Mouse (Mus musculus) midbrain, embryonic 15.5 days (tissue): ENCODE results near the gene Tinagl1. TPM values are rescaled to one million over a fixed set of nuclear protein-coding genes. Genes with fewer than 3 reads are reported as not detected.
A peak's percentile ranks its signal among the peaks of the same experiment; 100 is the strongest.

Source experiments
- ATAC-seq: fragments of 200-750 bp; cut with Nextera tagmentation; replicated peaks from 2 replicates; pipeline ENCODE4 v1.8.0; 2017; ENCODE audit warnings: moderate TSS enrichment
- H3K27ac ChIP-seq: fragments of 300-500 bp; sonication (generic); 2 replicates; pipeline ENCODE4 v1.5.1; 2015; ENCODE audit warnings: mild to moderate bottlenecking, inconsistent platforms
- H3K27me3 ChIP-seq: fragments of 300-500 bp; sonication (generic); replicated peaks from 2 replicates; pipeline ENCODE4 v1.6.1; 2015; ENCODE audit warnings: inconsistent platforms
- H3K36me3 ChIP-seq: fragments of 300-500 bp; sonication (generic); replicated peaks from 2 replicates; pipeline ENCODE4 v1.6.1; 2015; ENCODE audit warnings: inconsistent platforms
- H3K4me1 ChIP-seq: fragments of 300-500 bp; sonication (generic); 2 replicates; pipeline ENCODE4 v1.6.1; 2015; ENCODE audit warnings: inconsistent platforms
- H3K4me2 ChIP-seq: fragments of 300-500 bp; sonication (generic); 2 replicates; pipeline ENCODE4 v1.6.1; 2015; ENCODE audit warnings: inconsistent platforms, mild to moderate bottlenecking, moderate library complexity
- H3K4me3 ChIP-seq: fragments of 300-500 bp; sonication (generic); 2 replicates; pipeline ENCODE4 v1.5.1; 2015; ENCODE audit warnings: mild to moderate bottlenecking, inconsistent platforms
- H3K9ac ChIP-seq: fragments of 300-500 bp; sonication (generic); 2 replicates; pipeline ENCODE4 v1.6.1; 2015; ENCODE audit warnings: mild to moderate bottlenecking, inconsistent platforms
- H3K9me3 ChIP-seq: fragments of 300-500 bp; sonication (generic); 2 replicates; pipeline ENCODE4 v1.6.1; 2016; ENCODE audit warnings: inconsistent platforms
- WGBS: fragments of 180-500 bp; shearing (Covaris S2); methylation state at CpG from one replicate; pipeline ENCODE4 v1.1.7; 2015; ENCODE audit warnings: mixed read lengths; 5-methylcytosine and 5-hydroxymethylcytosine counted together
- polyA plus RNA-seq: library from polyadenylated mRNA; unstranded; fragments of >200 nt; fragmentation: Nextera tagmentation; extraction: Ambion mirVana; gene quantifications from 2 replicates; pipeline ENCODE4 v1.2.1, GENCODE M21; 2015

Tinagl1 gene
- polyA plus RNA-seq, 1 experiment from 2014 or later = 5.1 TPM

DNA sequence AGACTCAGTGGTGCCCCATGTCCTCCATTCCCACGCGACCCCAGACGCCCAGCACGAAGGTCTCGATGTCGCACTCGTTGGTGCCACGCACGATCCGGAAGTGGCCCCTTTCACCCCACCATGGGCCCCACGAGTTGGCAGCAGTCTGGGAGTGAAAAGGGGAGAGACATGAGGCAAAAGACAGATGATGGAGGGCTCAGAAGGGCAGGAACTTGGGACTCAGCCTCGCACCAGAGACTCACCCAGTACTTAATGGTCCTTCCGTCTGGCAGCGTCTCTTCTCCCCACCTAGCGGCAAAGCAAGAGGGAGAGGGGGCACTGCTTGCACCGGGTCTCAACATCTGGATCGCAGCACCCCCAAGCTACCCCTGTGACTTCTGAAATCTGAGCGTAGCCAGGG, 8.9 kb downstream of the Tinagl1 start:
- H3K4me3 ChIP-seq = no peak overlapping the region
- H3K9me3 ChIP-seq = no peaks in the 10 kb centered on the region
- H3K9ac ChIP-seq = no peak overlapping the region
- no peaks in the 10 kb centered on the region for H3K36me3 ChIP-seq
- H3K4me1 ChIP-seq = peaks cover 20% of the 10 kb centered on the region
- H3K4me2 ChIP-seq = no peak overlapping the region
- 82% methylated on average over 18 of the region's 18 CpGs for WGBS
- peaks cover 20% of the 10 kb centered on the region for H3K27me3 ChIP-seq
- no peak for ATAC-seq
- H3K27ac ChIP-seq = no peak overlapping the region

DNA sequence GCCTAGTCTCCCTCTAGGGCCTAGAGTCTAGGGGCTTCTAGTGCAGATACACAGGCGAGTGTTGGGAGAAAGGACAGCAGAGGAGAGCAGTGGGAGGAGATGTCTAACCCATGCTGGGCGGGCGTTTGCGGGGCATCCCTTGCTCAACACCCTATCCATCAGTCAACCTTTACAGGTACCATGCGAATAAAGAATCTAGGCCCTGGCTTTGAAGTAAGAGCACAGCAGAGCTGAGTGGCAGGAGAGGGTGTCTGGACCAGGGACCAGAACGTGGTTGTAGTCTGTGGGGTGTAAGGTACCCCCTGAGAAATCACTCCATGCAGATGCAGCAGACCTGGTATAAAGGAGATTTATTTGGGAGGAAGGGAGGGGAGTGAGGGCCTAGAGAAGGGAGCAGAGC, 10.8 kb downstream of the Tinagl1 start:
- no peak overlapping the region for H3K27ac ChIP-seq
- H3K4me3 ChIP-seq = no peak overlapping the region
- peaks cover 20% of the 10 kb centered on the region for H3K27me3 ChIP-seq
- peaks cover 20% of the 10 kb centered on the region for H3K4me1 ChIP-seq
- ATAC-seq = no peak
- no peak overlapping the region for H3K4me2 ChIP-seq
- WGBS = 78% methylated on average over 6 of the region's 6 CpGs
- no peaks in the 10 kb centered on the region for H3K36me3 ChIP-seq
- H3K9ac ChIP-seq = no peak overlapping the region
- no peaks in the 10 kb centered on the region for H3K9me3 ChIP-seq

DNA sequence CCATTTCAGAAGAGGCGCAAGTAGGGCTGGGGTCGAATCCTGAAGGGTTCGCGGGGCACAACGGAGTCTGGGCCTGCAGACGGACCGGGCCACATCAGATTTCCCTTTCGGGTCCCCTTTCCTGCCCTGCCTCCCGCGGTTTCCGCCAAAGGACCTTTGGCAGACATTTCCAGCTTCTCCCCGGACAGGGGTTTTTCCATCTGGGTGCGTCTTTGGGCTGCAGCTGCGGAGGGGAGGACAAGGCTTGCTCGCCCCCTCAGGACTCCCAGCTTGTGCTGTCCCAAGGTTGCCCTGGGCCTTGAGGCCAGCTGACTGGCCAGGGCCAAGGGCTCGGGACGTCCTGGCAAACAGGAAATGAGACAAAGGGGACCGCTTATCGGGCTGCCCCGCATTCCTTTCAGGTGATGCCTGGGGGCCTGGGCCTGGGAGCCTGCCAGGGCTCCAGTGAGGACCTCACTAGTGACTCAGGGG, 11.5 kb downstream of the Tinagl1 start:
- H3K36me3 ChIP-seq = no peaks in the 10 kb centered on the region
- no peak overlapping the region for H3K4me3 ChIP-seq
- peak overlapping the region; percentile 34 for H3K4me2 ChIP-seq
- H3K4me1 ChIP-seq = peaks cover 20% of the 10 kb centered on the region
- no peak overlapping the region for H3K27ac ChIP-seq
- H3K27me3 ChIP-seq = peaks cover 20% of the 10 kb centered on the region
- no peaks in the 10 kb centered on the region for H3K9me3 ChIP-seq
- no peak for ATAC-seq
- H3K9ac ChIP-seq = no peak overlapping the region
- 10% methylated on average over 19 of the region's 20 CpGs for whole genome bisulfite sequencing

DNA sequence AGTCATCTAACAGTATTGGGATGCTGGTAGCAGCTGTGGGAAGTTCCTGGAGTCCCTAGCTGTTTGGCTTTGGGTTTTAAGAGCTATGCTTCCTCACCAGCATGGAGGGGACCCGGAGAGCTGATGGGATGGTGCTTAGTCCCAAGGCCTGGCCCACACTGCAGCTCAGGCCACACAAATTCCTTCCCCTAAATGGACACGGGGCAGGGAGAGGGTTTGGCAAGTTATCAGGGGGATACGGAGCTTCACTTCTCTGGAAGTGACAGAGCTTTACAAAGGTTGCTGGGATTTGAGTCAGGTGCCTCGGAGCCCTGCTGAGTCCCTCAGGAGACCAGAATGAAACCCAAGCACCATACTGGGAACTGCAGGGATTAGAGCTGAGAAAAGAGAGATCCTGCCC, 13.6 kb downstream of the Tinagl1 start:
- ATAC-seq = no peak
- Histone ChIP-seq H3K4me2 (no peak overlapping the region), H3K4me3 (no peak overlapping the region), H3K9ac (no peak overlapping the region), H3K9me3 (no peaks in the 10 kb centered on the region), H3K4me1 (peaks cover 10% of the 10 kb centered on the region), H3K27ac (no peak overlapping the region), H3K27me3 (peaks cover 16% of the 10 kb centered on the region), H3K36me3 (no peaks in the 10 kb centered on the region)
- 21% methylated on average over 4 of the region's 4 CpGs for WGBS

DNA sequence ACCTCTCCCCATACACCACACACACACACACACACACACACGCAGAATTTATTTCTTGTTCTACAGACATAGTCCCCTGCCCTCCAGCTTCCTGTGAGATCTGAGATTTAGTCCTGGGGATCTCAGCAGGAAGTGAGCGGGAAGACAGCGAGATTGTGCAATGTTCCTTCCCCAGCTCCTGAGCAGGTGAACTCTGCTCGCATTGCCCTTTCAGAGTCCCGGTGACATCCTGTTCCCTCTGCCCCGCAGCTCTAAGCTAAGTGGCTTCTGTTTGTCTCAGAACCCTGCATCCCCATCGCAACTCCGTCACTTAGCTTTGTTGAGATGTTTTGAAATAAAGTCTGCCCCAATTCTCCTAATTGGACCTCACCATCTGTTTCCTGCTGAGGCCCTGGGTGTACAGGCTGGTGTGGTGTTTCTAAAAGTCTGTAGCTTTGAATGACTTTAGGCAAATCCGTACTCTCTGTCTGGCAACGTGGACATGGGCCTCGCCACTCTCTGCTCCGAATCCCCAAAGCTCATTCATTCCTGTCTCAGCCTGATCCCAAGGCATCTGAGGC, 18.0 kb downstream of the Tinagl1 start:
- Histone ChIP-seq H3K4me1 (no peaks in the 10 kb centered on the region), H3K9ac (no peak overlapping the region), H3K4me3 (no peak overlapping the region), H3K4me2 (no peak overlapping the region), H3K27me3 (peaks cover 4% of the 10 kb centered on the region), H3K36me3 (no peaks in the 10 kb centered on the region), H3K27ac (no peak overlapping the region), H3K9me3 (no peaks in the 10 kb centered on the region)
- 75% methylated on average over 12 of the region's 12 CpGs for WGBS
- no peak for ATAC-seq

DNA sequence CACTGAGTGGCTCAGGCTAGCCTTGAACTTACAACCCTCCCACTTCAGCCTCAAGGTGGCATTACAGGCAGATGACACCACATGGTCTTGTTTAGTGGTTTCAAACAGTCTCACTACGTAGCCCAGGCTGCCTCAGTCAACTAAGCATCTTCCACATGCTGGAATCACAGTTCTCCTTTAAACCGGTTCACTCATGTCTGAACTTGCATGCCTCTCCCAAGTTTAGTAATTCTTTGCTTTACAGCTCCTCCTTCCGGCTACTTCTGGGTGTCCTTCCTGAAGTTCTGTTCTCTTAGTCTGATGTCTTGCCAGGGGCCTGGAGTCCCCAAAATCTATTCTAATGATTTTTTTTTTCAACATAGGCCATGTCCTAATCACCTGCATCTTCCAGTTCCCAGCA, 20.7 kb downstream of the Tinagl1 start:
- no peak for ATAC-seq
- H3K9ac ChIP-seq = no peak overlapping the region
- peaks cover 4% of the 10 kb centered on the region for H3K27me3 ChIP-seq
- no peak overlapping the region for H3K4me3 ChIP-seq
- no peaks in the 10 kb centered on the region for H3K36me3 ChIP-seq
- no peak overlapping the region for H3K4me2 ChIP-seq
- no peaks in the 10 kb centered on the region for H3K4me1 ChIP-seq
- no peaks in the 10 kb centered on the region for H3K9me3 ChIP-seq
- WGBS = 90% methylated on average over 3 of the region's 3 CpGs
- no peak overlapping the region for H3K27ac ChIP-seq

DNA sequence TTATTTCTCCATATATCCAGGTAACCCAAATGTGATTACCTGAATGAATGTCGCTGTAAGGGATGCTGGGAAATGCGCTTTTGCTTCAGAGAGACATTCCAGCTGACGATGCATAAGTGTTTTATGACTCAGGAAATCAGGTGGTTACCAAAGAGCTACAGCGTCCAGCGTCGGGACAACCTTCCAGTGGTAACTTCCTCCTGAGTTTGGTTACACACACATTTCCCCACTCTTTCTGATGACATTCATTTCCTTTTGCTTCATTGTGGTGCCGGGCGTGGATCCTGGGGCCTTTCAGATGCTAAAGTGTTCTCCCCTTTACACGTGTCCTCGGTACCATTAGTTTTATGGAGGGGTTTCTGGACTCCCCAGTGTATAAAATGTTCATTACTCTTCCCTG, 26.5 kb downstream of the Tinagl1 start:
- Histone ChIP-seq H3K9ac (no peak overlapping the region), H3K36me3 (no peaks in the 10 kb centered on the region), H3K27me3 (peaks cover 4% of the 10 kb centered on the region), H3K9me3 (no peaks in the 10 kb centered on the region), H3K27ac (no peak overlapping the region), H3K4me3 (no peak overlapping the region), H3K4me2 (no peak overlapping the region), H3K4me1 (no peaks in the 10 kb centered on the region)
- ATAC-seq = no peak
- WGBS = 81% methylated on average over 10 of the region's 10 CpGs

DNA sequence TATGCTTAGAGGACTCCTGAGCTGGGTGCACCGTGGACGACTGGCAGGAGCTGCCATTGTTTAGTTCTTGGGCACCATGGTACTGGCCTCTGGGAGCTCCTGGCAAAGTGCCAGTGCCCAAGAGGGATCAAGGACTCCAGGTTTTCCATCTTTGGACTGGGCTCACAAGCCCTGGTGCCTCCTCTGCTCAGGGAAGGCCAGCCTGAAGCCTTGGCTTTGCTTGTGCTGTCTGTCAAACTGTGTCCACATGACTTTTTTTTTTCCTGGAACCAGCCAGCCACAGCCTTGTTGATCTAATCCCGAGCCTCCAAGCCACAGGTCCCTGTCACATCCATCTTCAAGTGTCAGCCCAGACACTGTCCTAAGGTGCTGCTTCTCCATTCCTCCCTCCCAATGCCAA, 33.1 kb downstream of the Tinagl1 start:
- H3K9ac ChIP-seq = no peak overlapping the region
- ATAC-seq = no peak
- H3K27me3 ChIP-seq = peaks cover 30% of the 10 kb centered on the region
- WGBS = 46% methylated on average over 3 of the region's 3 CpGs
- no peaks in the 10 kb centered on the region for H3K36me3 ChIP-seq
- H3K4me1 ChIP-seq = peaks cover 28% of the 10 kb centered on the region
- H3K9me3 ChIP-seq = no peaks in the 10 kb centered on the region
- no peak overlapping the region for H3K4me3 ChIP-seq
- no peak overlapping the region for H3K4me2 ChIP-seq
- H3K27ac ChIP-seq = no peak overlapping the region

DNA sequence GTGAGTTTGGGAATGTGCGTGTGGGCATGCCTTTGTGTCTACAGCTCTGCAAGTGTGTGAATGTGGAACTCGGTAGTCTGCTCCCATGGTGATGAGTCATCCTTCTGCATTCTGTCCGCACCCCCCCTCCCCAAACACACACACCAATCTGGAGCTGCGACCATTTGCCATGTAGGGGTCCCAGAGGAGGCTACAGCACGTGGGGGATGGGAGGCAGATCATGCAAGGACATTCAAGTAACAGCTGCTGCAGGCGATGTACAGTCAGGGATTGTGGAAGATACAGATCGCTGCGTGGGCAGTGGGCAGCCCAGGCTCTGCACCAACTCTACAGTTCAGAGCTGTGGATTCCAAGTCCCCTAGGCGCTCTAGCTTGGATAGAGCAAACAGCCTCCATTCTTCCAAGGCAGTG, 33.9 kb downstream of the Tinagl1 start:
- Histone ChIP-seq H3K27ac (no peak overlapping the region), H3K27me3 (peaks cover 30% of the 10 kb centered on the region)
- 48% methylated on average over 9 of the region's 9 CpGs for WGBS

DNA sequence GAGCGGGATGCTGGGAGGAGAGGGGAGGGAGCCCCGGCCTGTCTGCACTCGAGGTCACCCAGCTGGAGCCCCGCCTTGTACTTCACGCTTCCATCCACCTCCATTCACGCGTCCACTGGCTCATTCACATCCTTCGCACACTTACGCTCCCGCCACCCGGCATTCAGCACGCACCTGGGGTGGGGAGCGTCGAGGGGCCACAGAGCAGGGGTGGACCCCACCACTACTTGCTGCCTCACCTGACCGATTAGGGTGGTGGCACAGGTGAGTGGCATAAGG, 35.8 kb downstream of the Tinagl1 start, which contains the start of gene Hcrtr1:
Gene Hcrtr1, minus strand, starts transcription at position 146 of the 279 bp plus-strand sequence.
- H3K27ac ChIP-seq = no peak within 1 kb of the TSS
- no peaks in the 10 kb centered on the region for H3K9me3 ChIP-seq
- H3K4me2 ChIP-seq = peak within 1 kb of the TSS; percentile 98
- H3K4me1 ChIP-seq = peaks cover 28% of the 10 kb centered on the region
- H3K27me3 ChIP-seq = peaks cover 30% of the 10 kb centered on the region
- H3K9ac ChIP-seq = peak within 1 kb of the TSS; percentile 55
- ATAC-seq = peak; percentile 49
- H3K4me3 ChIP-seq = peak within 1 kb of the TSS; percentile 46
- 2% methylated on average over 15 of the region's 15 CpGs for WGBS
- no peaks in the 10 kb centered on the region for H3K36me3 ChIP-seq

More for the DNA sequence above, 33.9 kb downstream of the Tinagl1 start:
- ATAC-seq = peak; percentile 31; the same call in 1 of the 2 replicates
- H3K4me3 ChIP-seq = no peak overlapping the region
- no peak overlapping the region for H3K4me2 ChIP-seq
- no peaks in the 10 kb centered on the region for H3K36me3 ChIP-seq
- no peaks in the 10 kb centered on the region for H3K9me3 ChIP-seq
- H3K4me1 ChIP-seq = peaks cover 28% of the 10 kb centered on the region
- no peak overlapping the region for H3K9ac ChIP-seq

DNA sequence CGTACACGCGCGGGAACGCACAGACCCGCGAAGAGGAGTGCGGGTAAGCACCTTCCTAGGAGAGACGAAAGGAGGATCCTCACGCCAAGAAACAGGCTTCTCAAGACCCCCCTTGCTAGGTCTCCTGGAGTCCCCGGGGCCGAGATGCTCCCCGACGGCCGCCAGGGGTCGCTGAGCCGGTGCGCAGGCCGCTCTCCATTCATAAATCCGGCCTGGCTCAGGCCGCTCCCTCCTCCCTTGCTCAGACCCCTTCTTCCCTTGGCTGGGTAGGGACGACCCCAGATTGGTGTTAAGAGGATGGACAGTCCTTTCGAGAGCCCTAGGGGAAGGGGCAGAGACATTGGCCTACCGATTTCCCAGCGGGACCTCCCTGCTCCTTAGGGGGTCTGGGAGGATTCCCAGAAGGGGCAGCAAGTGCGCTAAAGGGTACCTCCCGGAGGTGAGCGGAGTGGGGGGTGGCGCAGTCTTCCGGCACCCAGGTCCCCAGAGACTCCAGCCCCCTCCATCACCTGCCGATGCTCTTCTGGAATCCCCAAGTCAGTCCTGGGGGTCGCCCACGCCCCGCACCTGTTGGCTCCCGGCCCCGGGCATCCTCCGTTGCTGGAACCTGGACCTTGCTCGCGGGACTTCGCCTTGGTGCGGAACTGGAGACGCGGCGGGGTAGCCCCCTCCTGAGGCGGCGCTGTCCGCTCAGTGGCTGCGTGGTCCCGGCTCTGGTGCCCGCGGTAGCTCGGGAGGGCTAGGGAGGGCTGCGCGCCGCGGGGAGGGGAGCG, 36.3 kb downstream of the Tinagl1 start:
- H3K4me2 ChIP-seq = peak overlapping the region; percentile 98
- H3K27me3 ChIP-seq = peaks cover 30% of the 10 kb centered on the region
- H3K9me3 ChIP-seq = no peaks in the 10 kb centered on the region
- H3K27ac ChIP-seq = no peak overlapping the region
- peak overlapping the region; percentile 55 for H3K9ac ChIP-seq
- no peaks in the 10 kb centered on the region for H3K36me3 ChIP-seq
- peak overlapping the region; percentile 46 for H3K4me3 ChIP-seq
- peak; percentile 72 for ATAC-seq
- under 1% methylated on average over 46 of the region's 57 CpGs for WGBS
- peaks cover 28% of the 10 kb centered on the region for H3K4me1 ChIP-seq

DNA sequence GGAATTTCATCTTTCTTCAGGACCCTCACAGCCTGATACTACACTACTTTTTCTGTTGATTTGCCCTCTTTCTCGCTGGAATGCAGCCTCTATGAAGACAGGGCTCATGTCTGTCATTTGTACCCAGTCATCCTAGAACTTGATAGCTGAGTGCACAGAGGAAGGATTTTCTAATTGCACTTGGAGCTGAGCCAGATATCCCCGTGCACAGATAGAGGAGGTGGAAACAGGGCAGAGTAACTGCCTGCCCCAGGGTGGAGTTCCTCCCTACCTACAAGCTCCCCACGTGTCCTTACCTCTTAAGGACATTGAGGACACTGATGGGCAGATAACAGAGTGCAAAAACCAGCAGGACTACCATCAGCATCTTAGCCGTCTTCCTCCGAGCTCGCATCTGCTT, 41.5 kb downstream of the Tinagl1 start:
- H3K9me3 ChIP-seq = no peaks in the 10 kb centered on the region
- H3K4me1 ChIP-seq = peaks cover 5% of the 10 kb centered on the region
- WGBS = 64% methylated on average over 6 of the region's 6 CpGs
- no peaks in the 10 kb centered on the region for H3K36me3 ChIP-seq
- H3K4me3 ChIP-seq = no peak overlapping the region
- H3K4me2 ChIP-seq = no peak overlapping the region
- no peak for ATAC-seq
- no peak overlapping the region for H3K9ac ChIP-seq
- peaks cover 13% of the 10 kb centered on the region for H3K27me3 ChIP-seq
- H3K27ac ChIP-seq = no peak overlapping the region
